Mouse (Mus musculus): ENCODE measurements around the gene Mcm3. TPM values are rescaled to one million over a fixed set of nuclear protein-coding genes. Genes with fewer than 3 reads are reported as not detected.
"Not testable (repeated sequence)": the region's sequence is repeated elsewhere in the genome, so short reads cannot be mapped to it uniquely, and the experiment has no call there.

Gene Mcm3
- polyA plus RNA-seq, 1 experiment from 2014 or later, result 135 TPM

GRCm38 (mm10) chr1:20801682-20802390, 18.3 kb downstream of the Mcm3 start:
- Histone ChIP-seq H3K4me2 (no peak overlapping the region), H3K27me3 (no peaks in the 10 kb centered on the region), H3K4me3 (replicated peaks) (no peak overlapping the region), H3K4me1 (replicated peaks) (no peaks in the 10 kb centered on the region), H3K9ac (no peak overlapping the region), H3K27ac (replicated peaks) (no peak overlapping the region), H3K36me3 (replicated peaks) (peaks cover 85% of the 10 kb centered on the region), H3K9me3 (replicated peaks) (no peaks in the 10 kb centered on the region)
- WGBS (ENCODE audit: insufficient replicate concordance), result 80% methylated on average over 8 of the region's 8 CpGs
- no peak for ATAC-seq (ENCODE audit: insufficient read depth)

GRCm38 (mm10) chr1:20801275-20801674, 18.8 kb downstream of the Mcm3 start:
- peaks cover 79% of the 10 kb centered on the region for H3K36me3 ChIP-seq (replicated peaks)

GRCm38 (mm10) chr1:20795178-20795577, 24.9 kb downstream of the Mcm3 start:
- 0 out of 2 replicates have a peak overlapping the region, but pooled peaks have one; percentile 1 for H3K4me2 ChIP-seq
- H3K4me3 ChIP-seq (replicated peaks), result no peak overlapping the region
- no peak overlapping the region for H3K9ac ChIP-seq
- no peaks in the 10 kb centered on the region for H3K9me3 ChIP-seq (replicated peaks)
- ATAC-seq (ENCODE audit: insufficient read depth), result peak; percentile 82
- no peaks in the 10 kb centered on the region for H3K27me3 ChIP-seq
- 37% methylated on average over 5 of the region's 5 CpGs for WGBS (ENCODE audit: insufficient replicate concordance)
- H3K36me3 ChIP-seq (replicated peaks), result peaks cover 19% of the 10 kb centered on the region
- H3K4me1 ChIP-seq (replicated peaks), result peaks cover 9% of the 10 kb centered on the region; the same call in 1 of the 2 replicates
- H3K27ac ChIP-seq (replicated peaks), result no peak overlapping the region

More at GRCm38 (mm10) chr1:20801275-20801674, 18.8 kb downstream of the Mcm3 start:
- Histone ChIP-seq H3K9ac (no peak overlapping the region), H3K9me3 (replicated peaks) (no peaks in the 10 kb centered on the region), H3K4me3 (replicated peaks) (no peak overlapping the region), H3K4me2 (no peak overlapping the region), H3K27ac (replicated peaks) (no peak overlapping the region), H3K4me1 (replicated peaks) (no peaks in the 10 kb centered on the region), H3K27me3 (no peaks in the 10 kb centered on the region)
- 80% methylated on average over 2 of the region's 2 CpGs for WGBS (ENCODE audit: insufficient replicate concordance)
- ATAC-seq (ENCODE audit: insufficient read depth), result no peak

GRCm38 (mm10) chr1:20794760-20795159, 25.4 kb downstream of the Mcm3 start:
- Histone ChIP-seq H3K4me3 (replicated peaks) (no peak overlapping the region), H3K9me3 (replicated peaks) (no peaks in the 10 kb centered on the region), H3K4me2 (no peak overlapping the region), H3K36me3 (replicated peaks) (peaks cover 15% of the 10 kb centered on the region), H3K4me1 (replicated peaks) (peaks cover 9% of the 10 kb centered on the region; the same call in 1 of the 2 replicates), H3K9ac (no peak overlapping the region), H3K27ac (replicated peaks) (no peak overlapping the region), H3K27me3 (no peaks in the 10 kb centered on the region)
- ATAC-seq (ENCODE audit: insufficient read depth), result peak; percentile 67
- WGBS (ENCODE audit: insufficient replicate concordance), result 62% methylated on average over 4 of the region's 4 CpGs

GRCm38 (mm10) chr1:20791414-20791813, 28.7 kb downstream of the Mcm3 start:
- H3K9ac ChIP-seq, result no peak overlapping the region
- no peak overlapping the region for H3K4me2 ChIP-seq
- H3K27ac ChIP-seq (replicated peaks), result no peak overlapping the region
- H3K4me3 ChIP-seq (replicated peaks), result no peak overlapping the region
- H3K36me3 ChIP-seq (replicated peaks), result no peaks in the 10 kb centered on the region
- ATAC-seq (ENCODE audit: insufficient read depth), result no peak
- no peaks in the 10 kb centered on the region for H3K9me3 ChIP-seq (replicated peaks)
- H3K4me1 ChIP-seq (replicated peaks), result peaks cover 9% of the 10 kb centered on the region; the same call in 1 of the 2 replicates
- H3K27me3 ChIP-seq, result no peaks in the 10 kb centered on the region
- 46% methylated on average over 7 of the region's 7 CpGs for whole genome bisulfite sequencing (ENCODE audit: insufficient replicate concordance)

GRCm38 (mm10) chr1:20790517-20790916, 29.6 kb downstream of the Mcm3 start, which contains the start of gene Il17f:
TSS of gene Il17f (minus strand) at chr1:20790617.
- H3K4me3 ChIP-seq (replicated peaks); H3K4me1 ChIP-seq (replicated peaks); H3K9me3 ChIP-seq (replicated peaks); ATAC-seq (ENCODE audit: insufficient read depth); H3K27ac ChIP-seq (replicated peaks); H3K9ac ChIP-seq; H3K36me3 ChIP-seq (replicated peaks); H3K27me3 ChIP-seq; H3K4me2 ChIP-seq: not testable (repeated sequence)
- WGBS (ENCODE audit: insufficient replicate concordance), result no CpG with 5 or more reads among the region's 1 CpGs

GRCm38 (mm10) chr1:20788419-20788818, 31.7 kb downstream of the Mcm3 start:
- H3K4me2 ChIP-seq, result no peak overlapping the region
- ATAC-seq (ENCODE audit: insufficient read depth), result no peak

GRCm38 (mm10) chr1:20787046-20787445, 33.1 kb downstream of the Mcm3 start:
- no peak overlapping the region for H3K9ac ChIP-seq
- no peak overlapping the region for H3K4me2 ChIP-seq
- H3K27me3 ChIP-seq, result no peaks in the 10 kb centered on the region
- no peak overlapping the region for H3K4me3 ChIP-seq (replicated peaks)
- ATAC-seq (ENCODE audit: insufficient read depth), result no peak
- no peaks in the 10 kb centered on the region for H3K9me3 ChIP-seq (replicated peaks)
- H3K36me3 ChIP-seq (replicated peaks), result no peaks in the 10 kb centered on the region
- H3K4me1 ChIP-seq (replicated peaks), result no peaks in the 10 kb centered on the region
- no peak overlapping the region for H3K27ac ChIP-seq (replicated peaks)
- WGBS (ENCODE audit: insufficient replicate concordance), result 47% methylated on average over 8 of the region's 8 CpGs

More at GRCm38 (mm10) chr1:20788419-20788818, 31.7 kb downstream of the Mcm3 start:
- Histone ChIP-seq H3K27ac (replicated peaks) (no peak overlapping the region), H3K27me3 (no peaks in the 10 kb centered on the region), H3K9me3 (replicated peaks) (no peaks in the 10 kb centered on the region), H3K9ac (no peak overlapping the region), H3K4me3 (replicated peaks) (no peak overlapping the region), H3K4me1 (replicated peaks) (no peaks in the 10 kb centered on the region), H3K36me3 (replicated peaks) (no peaks in the 10 kb centered on the region)
- 51% methylated on average over 10 of the region's 10 CpGs for WGBS (ENCODE audit: insufficient replicate concordance)

- H3K36me3 ChIP-seq (replicated peaks), result no peaks in the 10 kb centered on the region
- H3K4me3 ChIP-seq (replicated peaks), result no peak overlapping the region
- ATAC-seq (ENCODE audit: insufficient read depth), result no peak
- WGBS (ENCODE audit: insufficient replicate concordance), result 43% methylated on average over 2 of the region's 2 CpGs
- no peaks in the 10 kb centered on the region for H3K9me3 ChIP-seq (replicated peaks)
- H3K9ac ChIP-seq, result no peak overlapping the region
- H3K27ac ChIP-seq (replicated peaks), result no peak overlapping the region
- no peak overlapping the region for H3K4me2 ChIP-seq
- no peaks in the 10 kb centered on the region for H3K4me1 ChIP-seq (replicated peaks)
- no peaks in the 10 kb centered on the region for H3K27me3 ChIP-seq
Observed at GRCm38 (mm10) chr1:20778366-20778765, 41.7 kb downstream of the Mcm3 start.

GRCm38 (mm10) chr1:20774026-20774730, 45.9 kb downstream of the Mcm3 start:
- WGBS (ENCODE audit: insufficient replicate concordance), result 60% methylated on average over 4 of the region's 4 CpGs

GRCm38 (mm10) chr1:20766526-20766925, 53.6 kb downstream of the Mcm3 start:
- Histone ChIP-seq H3K4me3 (replicated peaks) (no peak overlapping the region), H3K36me3 (replicated peaks) (no peaks in the 10 kb centered on the region), H3K4me1 (replicated peaks) (no peaks in the 10 kb centered on the region), H3K27ac (replicated peaks) (no peak overlapping the region), H3K9ac (no peak overlapping the region), H3K9me3 (replicated peaks) (no peaks in the 10 kb centered on the region), H3K4me2 (no peak overlapping the region), H3K27me3 (no peaks in the 10 kb centered on the region)
- ATAC-seq (ENCODE audit: insufficient read depth), result no peak
- 53% methylated on average over 6 of the region's 6 CpGs for WGBS (ENCODE audit: insufficient replicate concordance)

More at GRCm38 (mm10) chr1:20774026-20774730, 45.9 kb downstream of the Mcm3 start:
- not testable (repeated sequence) for H3K9ac ChIP-seq; H3K27ac ChIP-seq (replicated peaks); H3K4me3 ChIP-seq (replicated peaks); H3K4me1 ChIP-seq (replicated peaks); H3K4me2 ChIP-seq; H3K36me3 ChIP-seq (replicated peaks); H3K27me3 ChIP-seq; H3K9me3 ChIP-seq (replicated peaks); ATAC-seq (ENCODE audit: insufficient read depth)

Measured in liver, embryonic 15.5 days (tissue).